Mouse (Mus musculus): ENCODE data around the gene Gm49384.

Gm49384 gene

DNA sequence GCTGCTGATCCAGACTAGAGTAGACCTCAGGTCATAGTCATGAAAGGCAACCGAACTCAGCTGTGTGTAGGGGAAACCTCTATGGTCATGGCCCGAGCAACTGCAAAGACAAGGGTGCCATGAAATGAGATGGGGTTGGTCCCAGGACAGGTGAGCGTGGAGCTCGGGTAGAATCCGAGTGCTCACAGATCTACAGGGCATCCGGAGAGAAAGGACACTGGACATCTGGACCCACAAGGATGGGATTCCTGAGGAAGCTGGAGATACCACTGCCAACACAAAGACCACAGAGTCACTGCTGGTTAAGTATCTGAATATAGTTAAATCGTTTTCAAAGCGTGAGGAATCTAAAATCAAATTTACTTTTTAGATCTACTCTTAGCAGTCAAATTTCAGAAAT lies 3.3 kb upstream of the Gm49384 start:
- DNase-seq (ENCODE audit: low spot score in 2 of 2) = no peak

DNA sequence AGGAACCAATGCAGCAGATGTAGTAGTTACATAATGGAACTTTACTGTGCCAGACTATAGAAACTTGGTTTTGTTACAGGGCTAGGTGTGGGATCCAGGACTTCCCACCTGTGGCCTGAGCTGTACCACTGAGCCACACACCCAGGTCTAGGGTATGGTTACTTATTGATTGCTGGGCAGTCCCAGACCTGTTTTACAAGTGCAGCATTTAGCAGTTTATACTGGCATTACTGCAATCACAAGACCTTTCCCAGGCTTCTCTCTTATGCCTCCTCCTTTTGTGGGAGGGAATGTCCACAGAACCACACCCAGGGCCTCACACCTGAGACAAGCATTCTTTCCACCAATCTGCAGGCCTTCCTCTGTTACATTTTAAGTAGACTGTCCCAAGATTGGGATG lies 5.1 kb downstream of the Gm49384 start:
- DNase-seq (ENCODE audit: low spot score in 2 of 2) = no peak

DNA sequence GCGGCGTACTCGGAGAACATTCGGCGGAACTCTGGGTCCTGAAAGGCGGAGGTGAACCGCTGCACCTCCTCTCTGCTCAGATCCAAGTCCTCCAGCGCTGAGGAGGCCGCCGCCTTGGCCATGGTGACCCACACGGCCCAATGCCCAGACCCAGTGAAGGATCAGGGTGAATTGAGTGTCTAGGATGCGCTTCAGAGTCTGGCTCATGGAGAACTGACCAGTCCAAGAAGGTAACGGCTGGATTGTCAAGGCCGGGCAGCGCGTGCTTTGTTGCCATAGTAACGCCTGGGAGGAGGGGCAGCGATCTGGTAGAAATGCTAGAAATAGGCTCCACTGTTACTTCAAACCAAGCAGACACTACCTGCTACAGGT lies 5.9 kb downstream of the Gm49384 start, which contains the start of gene Dnaaf2:
Dnaaf2 (minus strand) TSS at position 266 of the 372 bp plus-strand sequence.
- peak; percentile 60 to 62 for DNase-seq (ENCODE audit: low spot score in 2 of 2)

DNA sequence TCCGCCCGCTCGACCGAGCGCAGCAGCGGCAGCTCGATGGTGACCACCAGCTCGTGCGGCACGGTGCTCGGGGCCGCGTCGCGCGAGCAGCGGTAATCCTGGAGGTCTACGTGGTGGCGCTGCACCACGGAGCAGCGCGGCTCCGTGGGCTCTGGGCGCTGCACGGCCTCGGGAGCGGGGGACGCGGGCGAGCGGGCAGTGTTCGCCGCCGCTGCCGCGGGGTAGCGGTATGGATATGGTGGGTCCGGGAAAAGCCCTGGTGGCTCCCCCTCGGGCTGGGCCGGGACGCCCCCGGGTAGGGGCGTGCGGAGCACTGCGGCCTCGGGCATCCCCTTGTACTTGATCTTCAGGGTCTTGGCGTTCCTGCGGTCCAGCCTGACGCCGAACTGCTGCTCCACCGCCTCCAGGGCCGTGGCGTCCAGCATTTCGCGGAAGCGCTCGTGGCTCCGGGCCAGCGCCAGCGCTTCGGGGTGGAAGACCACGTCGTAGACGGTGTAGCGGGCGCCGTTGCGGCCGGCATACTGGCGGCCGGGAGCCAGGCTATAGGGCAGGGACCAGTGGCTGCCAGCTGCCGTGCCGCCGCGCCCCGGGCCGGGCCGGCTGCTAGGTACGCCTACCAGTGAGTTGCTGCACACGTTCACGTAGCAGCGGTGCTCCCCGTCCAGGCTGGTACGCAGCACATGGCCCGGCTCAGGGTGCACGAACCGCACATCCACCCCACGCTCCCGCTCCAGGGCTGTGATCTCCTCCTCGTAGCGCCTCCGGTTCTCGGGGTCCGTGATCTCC lies 6.5 kb downstream of the Gm49384 start:
- peak; percentile 43 to 52 for DNase-seq (ENCODE audit: low spot score in 2 of 2)

DNA sequence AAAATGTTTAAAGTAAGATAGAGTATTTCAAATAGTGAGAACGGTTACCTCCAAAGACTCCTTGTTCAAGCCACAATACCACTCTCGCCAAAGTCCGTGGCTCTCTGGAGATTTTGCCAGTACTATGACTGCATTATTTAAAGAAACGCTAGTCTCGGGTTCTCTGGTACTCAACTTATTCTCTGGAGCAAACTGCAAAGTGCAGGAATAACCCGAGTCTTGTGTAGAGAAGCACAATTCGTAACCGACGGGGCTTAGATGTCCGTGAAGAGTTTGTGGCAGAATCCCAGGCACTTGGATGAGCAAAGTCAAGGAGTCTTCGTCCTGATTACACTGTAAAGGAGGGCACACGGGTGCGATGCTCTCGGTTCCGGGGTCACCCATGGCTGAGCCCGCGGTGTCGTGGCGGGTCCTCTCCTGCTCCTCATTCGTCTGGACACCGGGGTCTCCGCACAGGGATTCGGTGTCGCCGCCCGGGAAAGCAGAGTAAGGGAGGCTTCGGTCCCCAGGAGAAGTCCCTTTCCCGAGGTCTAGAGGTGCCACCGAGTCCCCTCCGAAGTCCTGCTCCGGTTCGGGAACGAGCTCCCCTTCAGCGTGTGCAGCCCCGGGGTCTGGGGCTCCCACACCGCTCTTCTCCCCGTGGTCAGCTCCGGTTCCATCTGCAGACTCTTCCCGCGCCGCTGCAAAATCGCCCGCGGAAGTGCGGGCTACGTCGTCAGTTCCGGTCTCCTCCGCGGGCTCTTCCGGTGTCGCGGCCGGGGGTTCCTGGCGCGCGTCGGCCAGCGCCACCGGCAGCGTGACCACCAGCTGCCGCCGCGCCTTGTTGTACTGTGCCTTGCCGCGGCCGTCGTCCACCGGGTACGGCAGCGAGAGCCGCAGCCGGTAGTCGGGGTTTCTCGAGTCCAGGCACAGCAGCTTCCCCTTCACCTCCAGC lies 7.4 kb downstream of the Gm49384 start, which contains the start of gene Gm49383:
Gm49383 (minus strand) TSS at position 661 of the 934 bp plus-strand sequence.
- peak; percentile 65 to 74 for DNase-seq (ENCODE audit: low spot score in 2 of 2)

DNA sequence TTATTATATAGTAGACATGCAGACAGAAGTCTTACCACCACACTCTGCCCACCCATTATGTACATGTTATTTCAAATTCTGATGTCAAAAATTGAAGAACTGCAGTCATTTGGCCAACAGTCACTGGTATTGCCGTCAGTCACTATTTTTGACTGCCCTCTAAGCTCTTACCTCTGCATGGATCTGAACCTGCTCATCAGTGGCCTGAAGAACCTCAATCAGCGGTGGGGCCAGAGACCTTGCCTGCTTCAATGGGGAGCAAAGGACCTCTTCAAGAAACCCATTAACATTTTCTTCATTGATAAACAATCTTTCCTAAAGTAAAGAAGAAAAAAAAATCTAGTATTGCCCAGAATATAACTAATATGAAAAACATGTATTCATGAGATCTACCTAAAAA lies 11.4 kb downstream of the Gm49384 start:
- DNase-seq (ENCODE audit: low spot score in 2 of 2) = no peak

DNA sequence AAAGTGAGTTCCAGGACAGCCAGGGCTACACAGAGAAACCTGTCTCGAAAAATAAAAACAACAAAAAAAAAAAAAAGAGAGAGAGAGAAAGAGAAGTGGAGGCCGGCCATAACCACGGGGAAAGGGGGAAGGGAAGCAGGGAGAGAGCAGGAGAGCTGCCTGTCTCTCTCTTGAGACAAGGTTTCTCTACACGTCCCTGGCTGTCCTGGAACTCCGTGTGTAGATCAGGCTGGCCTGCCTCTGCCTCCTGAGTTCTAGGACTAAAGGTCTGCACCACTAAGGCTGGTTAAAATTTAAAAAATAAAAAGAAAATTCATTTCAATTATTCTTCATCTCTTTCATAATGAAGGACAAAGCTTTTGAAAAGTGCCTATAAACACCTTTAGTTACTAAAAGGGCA lies 12.7 kb downstream of the Gm49384 start:
- DNase-seq (ENCODE audit: low spot score in 2 of 2) = no peak

DNA sequence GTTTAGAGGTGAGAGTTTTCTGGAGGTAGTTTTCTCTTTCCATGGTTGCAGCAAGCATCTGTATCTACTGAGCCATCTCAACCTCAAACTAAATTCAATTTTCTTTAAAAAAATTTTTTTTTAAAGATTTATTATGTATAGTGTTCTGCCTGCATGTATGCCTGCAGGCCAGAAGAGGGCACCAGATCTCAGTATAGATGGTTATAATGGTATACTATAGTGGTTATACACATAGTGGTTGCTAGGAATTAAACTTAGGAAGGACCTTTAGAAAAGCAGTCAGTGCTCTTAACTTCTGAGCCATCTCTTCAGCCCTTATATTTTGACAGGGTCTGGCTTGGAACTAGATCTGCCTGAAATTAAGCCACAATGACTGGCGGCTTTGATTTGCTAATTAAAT lies 13.5 kb downstream of the Gm49384 start:
- DNase-seq (ENCODE audit: low spot score in 2 of 2) = no peak

DNA sequence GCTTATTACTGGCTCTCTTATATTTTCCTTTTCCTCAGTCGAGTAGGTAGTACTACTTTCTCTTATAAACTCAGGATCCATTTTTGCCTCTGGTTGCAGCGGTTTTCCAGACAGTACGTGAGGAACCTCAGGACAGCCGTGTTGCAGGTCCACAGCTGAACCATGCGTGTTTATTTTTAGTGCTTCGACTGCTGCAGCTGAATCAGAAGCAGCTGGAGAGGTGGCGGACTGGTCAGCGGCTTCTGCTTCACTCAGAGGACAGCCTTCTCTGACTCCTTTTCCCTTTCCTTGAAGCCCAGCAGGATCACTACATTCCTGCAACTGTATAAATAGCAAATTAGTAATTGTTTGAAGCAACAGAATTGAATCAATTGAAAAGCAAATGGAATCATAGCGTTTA lies 14.0 kb downstream of the Gm49384 start:
- DNase-seq (ENCODE audit: low spot score in 2 of 2) = no peak

DNA sequence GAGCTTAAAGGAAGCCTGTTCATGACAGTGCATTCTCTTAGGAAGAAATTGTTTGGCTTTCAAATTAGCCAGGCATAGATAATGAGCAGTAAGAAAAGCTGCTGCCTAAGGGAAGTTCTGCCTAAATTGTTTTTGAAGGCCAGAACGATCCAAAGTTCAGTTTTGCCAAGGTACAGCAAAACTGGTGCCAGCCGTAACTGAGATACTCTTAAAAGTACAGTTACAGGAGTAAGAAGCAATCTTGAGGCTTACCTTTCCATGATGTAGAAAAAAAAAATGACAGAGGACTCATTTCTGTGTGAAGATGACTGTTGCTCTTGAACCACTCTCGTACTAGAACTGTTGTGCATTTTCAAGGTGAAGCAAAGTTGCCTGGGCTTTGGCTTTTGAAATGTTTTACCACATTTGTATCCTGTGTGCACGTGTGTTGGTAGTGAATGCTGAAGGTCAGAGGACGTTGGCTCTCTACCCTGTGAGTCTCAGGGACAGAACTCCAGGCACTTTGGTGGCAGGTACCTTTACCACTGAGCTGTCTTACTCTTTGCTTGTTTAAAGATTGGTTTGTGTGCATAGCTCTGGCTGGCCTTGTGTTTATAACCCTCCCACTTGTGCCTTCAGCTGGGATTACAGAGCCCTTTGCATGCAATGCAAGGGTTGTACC lies 17.1 kb downstream of the Gm49384 start:
- no peak for DNase-seq (ENCODE audit: low spot score in 2 of 2)

DNA sequence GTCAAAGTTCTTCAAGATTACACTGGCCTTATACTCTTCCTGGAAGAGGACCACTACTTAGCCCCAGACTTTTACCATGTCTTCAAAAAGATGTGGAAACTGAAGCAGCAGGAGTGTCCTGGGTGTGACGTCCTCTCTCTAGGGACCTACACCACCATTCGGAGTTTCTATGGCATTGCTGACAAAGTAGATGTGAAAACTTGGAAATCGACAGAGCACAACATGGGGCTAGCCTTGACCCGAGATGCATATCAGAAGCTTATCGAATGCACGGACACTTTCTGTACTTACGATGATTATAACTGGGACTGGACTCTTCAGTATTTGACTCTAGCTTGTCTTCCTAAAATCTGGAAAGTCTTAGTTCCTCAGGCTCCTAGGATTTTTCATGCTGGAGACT lies 18.7 kb downstream of the Gm49384 start:
- no peak for DNase-seq (ENCODE audit: low spot score in 2 of 2)

DNA sequence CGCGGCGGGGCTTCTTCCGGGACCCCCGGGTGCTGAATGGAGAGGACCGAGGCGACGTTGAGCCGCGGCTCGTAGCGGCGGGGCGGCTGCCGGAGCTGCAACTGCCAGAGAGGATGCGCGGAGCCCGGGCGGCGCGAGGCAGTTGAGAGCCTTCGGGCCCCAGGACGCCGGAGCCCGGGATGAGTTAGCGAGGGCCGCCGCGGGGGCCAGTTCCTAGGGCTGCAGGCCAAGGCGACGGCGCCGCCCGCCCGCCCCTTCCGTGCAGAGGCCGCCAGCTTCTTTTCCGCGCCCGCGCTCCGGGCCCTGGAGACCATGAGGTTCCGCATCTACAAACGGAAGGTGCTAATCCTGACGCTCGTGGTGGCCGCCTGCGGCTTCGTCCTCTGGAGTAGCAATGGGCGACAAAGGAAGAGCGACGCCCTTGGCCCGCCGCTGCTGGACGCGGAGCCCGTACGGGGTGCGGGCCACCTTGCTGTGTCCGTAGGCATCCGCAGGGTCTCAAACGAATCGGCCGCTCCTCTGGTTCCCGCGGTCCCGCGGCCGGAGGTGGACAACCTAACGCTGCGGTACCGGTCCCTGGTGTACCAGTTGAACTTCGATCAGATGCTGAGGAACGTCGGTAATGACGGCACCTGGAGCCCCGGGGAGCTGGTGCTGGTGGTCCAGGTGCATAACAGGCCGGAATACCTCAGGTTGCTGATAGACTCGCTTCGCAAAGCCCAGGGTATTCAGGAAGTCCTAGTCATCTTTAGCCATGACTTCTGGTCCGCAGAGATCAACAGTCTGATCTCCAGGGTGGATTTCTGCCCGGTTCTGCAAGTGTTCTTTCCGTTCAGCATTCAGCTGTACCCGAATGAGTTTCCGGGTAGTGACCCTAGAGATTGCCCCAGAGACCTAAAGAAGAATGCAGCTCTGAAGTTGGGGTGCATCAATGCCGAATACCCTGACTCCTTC lies 19.4 kb downstream of the Gm49384 start:
- DNase-seq (ENCODE audit: low spot score in 2 of 2) = peak in 1 of 2 experiments; percentile 60

DNA sequence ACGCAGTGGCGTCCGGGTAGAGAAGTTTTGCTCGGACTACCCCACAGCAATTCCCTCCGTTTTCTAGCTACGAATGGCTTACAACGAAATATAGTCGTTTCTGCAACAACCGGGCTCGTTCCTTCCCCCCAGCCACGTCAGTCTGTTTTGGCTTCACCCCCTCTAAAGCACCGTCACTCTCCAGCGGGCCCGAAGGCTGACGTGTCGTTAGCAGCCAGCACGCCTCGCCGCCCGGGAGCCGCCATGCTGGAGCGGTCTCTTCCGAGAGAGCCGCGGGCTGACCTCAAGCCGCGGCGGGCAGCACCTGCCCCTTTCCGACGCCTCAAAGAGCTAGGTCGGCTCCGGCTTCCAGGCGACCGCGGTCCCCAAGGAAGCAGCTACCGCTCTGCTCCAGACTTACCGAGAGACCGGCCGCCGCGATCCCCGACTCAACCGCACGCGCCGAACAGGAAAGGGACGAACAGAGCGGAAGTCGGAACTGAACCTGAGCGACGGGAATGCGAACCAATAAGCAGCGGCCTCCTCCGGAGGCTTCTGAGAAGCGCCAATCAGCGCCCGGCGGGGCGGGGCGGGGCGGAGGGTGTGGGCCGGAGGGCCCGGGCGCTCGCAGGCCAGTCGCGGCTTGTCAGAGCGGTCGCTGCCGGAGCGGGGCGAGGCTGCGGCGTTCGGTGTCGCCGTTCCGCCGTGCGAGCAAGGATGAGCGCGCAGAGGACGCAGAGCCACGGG lies 20.3 kb downstream of the Gm49384 start, which contains the start of the genes Rpl36al and Mgat2:
Rpl36al (minus strand) TSS at position 501 of the 726 bp plus-strand sequence.
Mgat2 (plus strand) TSS at position 575 of the 726 bp plus-strand sequence.
- peak; percentile 97 to 98 for DNase-seq (ENCODE audit: low spot score in 2 of 2)

DNA sequence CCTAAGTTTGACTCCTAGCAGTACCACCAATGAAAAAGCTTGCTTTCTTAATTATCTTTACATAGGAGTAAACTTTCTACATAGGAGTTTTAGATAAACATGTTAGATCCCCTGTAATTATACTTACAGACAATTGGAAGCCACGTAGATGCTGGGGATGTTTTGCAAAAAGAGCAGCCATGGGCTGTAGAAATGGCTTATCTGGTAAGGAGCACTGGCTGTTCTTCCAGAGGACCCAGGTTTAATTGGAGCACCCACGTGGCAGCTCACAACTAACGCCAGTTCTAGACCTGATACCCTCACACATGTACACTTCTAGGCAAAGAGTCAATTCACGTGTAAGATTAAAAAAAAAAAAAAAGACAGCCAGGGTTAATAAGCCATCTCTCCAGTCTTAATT lies 22.3 kb downstream of the Gm49384 start:
- DNase-seq (ENCODE audit: low spot score in 2 of 2) = no peak

DNA sequence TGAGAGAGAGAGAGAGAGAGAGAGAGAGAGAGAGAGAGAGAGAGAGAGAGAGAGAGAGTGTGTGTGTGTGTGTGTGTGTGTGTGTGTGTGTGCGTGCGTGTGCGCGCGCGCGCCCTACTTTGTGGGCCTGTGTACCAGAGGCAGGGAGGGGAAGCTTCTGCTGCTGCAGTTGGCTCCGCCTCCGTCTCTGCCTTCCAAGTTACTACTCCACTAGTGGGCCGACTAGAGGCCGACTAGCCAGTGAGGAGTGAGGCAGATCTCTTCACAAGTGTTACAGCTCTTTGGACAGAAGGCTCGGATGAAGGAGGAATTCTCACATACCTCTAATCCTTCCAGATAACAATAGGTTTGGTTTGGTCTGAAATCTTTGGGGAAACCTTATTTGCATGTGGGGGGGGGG lies 24.7 kb downstream of the Gm49384 start:
- DNase-seq (ENCODE audit: low spot score in 2 of 2) = no peak

DNA sequence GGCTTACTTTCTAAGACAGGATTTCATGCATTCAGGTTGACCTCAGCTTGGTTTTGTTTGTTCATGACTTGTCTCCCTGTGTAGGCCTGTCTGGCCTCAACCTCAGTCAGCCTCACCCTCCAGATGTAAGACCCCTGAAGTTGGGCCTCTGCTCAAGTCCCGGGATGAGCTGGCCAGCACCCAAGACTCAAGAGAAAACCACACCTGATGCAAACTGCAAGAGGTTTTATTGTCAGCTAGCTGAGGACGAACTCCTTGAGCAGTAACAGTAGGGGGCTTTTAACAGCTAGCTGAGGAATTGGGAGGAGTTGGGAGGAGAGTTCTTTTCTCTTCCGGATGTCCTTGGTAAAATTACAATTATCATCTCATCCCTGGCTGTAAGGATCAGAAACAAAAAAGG lies 26.5 kb downstream of the Gm49384 start:
- no peak for DNase-seq (ENCODE audit: low spot score in 2 of 2)

DNA sequence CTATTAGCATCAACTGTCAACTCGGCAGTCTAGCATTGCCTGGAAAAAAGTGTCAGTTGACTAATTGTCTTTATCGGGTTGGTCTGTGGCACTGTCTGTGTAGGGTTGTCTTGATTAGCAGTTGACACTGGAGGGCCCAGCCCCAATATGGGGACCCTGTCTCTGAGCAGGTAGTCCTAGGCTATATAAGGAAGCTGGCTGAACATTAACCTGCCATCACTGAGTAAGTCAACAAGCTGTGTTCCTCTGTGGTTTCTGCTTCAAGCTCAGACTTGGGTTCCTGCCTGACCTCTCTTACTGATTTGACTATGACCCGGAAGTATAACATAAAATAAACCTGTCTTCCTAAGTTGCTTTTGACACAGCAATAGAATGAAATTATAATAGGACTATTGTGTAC lies 28.1 kb downstream of the Gm49384 start:
- DNase-seq (ENCODE audit: low spot score in 2 of 2) = no peak

DNA sequence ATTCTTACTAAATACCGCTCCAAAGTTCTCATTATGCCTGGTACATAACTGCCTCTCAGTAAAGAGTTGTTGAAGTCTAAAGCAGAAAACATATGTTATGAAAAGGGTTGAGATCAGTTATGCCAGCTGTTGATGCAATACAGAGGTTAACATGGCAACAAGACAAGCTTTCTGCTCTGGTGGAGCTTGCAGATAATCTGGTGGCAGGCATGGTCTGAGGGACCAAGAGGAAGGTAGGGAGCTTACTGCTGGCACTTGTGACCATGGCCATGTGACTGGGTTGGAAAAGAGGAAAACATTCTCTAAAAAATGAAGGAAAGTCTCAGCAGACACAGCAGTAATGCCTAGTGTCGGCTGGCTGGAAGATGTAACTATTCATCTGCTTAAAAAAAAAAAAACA lies 32.8 kb downstream of the Gm49384 start:
- DNase-seq (ENCODE audit: low spot score in 2 of 2) = no peak

DNA sequence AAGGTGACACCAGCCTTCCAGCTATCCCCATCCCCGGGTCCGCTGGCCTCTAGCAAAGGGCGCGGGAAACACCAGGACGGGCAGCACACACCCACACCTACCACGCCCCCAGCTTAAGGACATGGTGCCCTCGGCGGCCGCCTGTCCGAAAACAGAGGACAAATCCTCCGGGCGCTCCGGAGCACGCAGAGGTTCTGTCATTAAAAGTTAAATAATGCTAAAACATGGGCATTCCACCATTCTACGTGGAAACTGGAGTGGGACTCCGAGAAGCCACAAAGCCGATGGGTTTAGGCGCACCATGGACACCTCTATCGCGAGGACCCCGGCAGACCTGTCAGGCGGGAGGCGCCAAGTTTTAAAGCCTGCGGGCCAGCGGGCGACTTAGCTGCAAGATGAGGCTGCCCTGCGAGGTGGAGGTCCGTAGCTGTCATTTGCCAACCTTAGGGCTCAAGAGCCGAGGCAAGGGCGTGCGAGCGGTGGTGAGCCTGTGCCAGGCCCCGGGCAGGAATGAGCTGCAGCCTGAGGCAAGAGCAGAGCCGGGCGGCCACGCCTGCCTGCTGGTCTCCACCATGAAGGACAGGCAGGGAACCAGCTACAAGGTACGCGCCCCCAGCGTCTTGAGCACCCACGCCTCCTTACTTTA lies 35.5 kb downstream of the Gm49384 start, which contains the start of gene Lrr1:
Lrr1 (plus strand) TSS at position 354 of the 646 bp plus-strand sequence.
- DNase-seq (ENCODE audit: low spot score in 2 of 2) = peak; percentile 88 to 91
